Mouse (Mus musculus): ENCODE results near the gene Pif1.
A peak's percentile ranks its signal among the peaks of the same experiment; 100 is the strongest.

Pif1 gene

GRCm38 (mm10) chr9:65593596-65593995 is 6.6 kb downstream of the Pif1 start:
- no peak for DNase-seq (ENCODE audit: low read depth, low spot score)

- no peak for DNase-seq (ENCODE audit: low read depth, low spot score)
Measured at GRCm38 (mm10) chr9:65598765-65599249, 11.8 kb downstream of the Pif1 start.

DNA sequence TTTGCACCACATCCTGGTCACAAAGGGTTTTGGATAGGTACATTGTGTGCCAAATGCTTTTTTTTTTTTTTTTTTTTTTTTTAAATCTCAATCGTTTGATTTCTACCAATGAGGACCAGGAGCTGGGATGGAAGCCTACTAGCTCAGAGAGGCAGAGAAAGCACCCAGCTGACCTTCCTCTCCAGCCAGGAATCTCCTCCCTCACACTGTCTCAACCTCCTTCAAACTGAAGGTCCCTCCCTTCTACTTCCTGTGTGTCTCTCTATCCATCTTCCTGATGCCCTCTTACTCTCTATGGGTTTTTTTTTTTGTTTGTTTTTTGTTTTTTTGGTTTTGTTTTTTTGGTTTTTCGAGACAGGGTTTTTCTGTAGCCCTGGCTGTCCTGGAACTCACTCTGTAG is 14.0 kb downstream of the Pif1 start:
- DNase-seq (ENCODE audit: low read depth, low spot score), result no peak

- DNase-seq (ENCODE audit: low read depth, low spot score), result no peak
Measured at GRCm38 (mm10) chr9:65603401-65604102, 16.6 kb downstream of the Pif1 start.

DNA sequence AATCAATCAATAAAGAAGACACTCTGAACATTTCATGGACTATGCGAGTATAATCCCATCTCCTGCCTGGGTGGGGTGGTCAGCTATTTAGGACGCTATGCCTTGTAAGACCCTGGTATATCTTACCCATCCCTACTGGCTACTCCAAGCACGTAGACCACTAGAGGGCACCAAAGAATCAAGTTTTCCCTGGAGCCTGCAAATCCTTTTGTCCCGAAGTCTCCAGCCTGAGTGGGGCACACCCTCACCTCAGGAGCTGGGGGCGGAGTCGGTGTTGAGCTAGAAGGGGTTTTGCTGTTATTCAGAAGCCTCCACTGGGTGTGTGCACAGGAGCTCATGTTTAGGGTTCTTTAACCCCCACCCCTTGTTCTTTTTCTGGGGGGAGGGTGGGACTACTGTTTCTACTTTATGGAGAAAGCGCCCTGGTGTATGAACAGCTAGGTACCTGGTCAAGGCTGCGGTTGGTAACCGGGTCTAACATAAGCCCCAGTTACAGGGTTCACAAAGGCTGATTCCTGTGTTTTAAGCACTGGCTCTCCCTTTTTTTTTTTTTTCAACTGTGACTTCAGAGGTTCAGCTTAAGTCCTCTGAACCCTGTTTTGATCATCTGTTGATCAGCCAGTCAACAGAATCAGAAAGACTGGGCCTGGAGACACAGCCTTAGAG is 18.6 kb downstream of the Pif1 start:
- peak; percentile 61 for DNase-seq (ENCODE audit: low read depth, low spot score)

DNA sequence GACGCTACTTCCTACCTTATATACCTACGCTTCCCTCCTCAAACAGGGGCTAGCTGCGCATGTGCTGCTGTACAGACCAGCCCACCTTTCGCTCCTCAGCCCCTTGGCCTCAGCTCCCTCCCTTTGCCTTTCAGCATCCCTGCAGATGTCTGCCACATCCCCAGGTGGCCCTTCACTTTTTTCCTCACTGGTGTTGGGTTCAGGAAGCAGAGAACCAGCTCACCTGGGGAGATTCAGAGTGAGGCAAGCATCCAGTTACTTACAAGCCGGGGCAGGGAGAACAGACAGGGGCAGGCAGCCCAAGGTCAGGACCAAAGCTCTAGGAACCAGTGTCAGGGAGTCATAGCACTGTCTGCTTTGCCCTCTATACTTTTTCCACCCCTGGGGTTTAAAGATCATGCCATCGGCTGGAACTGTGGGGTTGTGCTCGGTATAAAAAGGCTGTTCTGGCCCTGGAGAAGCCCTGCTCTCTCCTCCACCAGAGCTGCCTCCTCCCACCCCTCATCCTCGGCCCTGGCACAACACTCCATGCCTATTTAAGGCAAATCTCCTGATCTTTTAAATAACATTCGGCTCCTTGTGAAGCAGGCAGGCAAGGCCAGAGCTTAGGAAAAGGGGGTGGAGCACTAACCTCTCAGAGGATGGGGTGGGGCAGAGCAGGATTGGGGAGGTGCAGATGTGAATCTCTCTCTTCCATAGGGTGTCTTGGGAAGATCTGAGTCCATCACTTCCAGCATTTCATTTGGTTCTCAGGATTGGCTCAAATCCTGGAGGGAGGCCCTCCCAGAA is 19.6 kb downstream of the Pif1 start:
- no peak for DNase-seq (ENCODE audit: low read depth, low spot score)

DNA sequence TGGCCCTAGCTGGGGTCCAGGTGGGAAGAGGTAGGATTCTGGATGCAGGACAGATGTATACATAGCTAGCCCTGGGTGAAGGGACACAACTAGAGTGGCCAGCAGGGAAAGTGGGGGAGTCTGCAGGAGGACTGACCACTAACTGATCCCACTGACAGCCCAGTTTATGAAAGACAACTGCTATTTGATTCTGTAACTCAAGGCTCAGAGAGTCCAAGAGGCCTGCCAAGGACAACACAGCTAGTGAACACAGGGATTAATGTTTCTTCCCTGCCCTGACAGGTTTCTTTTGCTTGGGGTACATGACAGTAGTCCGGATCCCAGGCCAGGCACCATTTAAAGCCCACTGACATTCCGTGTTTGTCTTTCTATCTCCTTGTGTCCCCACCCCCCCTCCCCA is 20.2 kb downstream of the Pif1 start:
- no peak for DNase-seq (ENCODE audit: low read depth, low spot score)

DNA sequence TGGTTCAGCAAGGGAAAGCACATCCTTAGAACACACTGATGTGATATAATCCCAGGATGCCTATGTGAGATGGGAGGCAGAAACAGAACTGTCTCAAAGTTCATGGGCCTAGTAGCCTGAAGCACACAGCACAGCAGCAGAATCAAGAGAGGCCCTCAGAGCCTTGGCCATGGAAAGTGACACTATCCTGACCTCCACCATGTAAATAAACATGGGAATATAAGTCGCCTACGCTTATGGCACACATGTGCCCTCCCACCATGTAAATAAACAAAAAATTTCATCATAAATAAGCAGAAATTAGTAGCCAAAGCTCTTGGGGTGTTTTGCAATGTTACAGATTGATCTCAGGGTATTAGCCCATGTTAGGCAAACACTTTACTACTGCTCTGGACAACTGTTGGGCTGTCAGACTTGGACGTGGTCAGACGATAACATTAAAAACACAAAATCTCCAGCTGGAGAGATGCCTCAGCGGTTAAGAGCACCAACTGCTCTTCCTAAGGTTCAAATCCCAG is 25.1 kb downstream of the Pif1 start:
- no peak for DNase-seq (ENCODE audit: low read depth, low spot score)

- DNase-seq (ENCODE audit: low read depth, low spot score), result no peak
Measured at GRCm38 (mm10) chr9:65613098-65613497, 26.1 kb downstream of the Pif1 start.

DNA sequence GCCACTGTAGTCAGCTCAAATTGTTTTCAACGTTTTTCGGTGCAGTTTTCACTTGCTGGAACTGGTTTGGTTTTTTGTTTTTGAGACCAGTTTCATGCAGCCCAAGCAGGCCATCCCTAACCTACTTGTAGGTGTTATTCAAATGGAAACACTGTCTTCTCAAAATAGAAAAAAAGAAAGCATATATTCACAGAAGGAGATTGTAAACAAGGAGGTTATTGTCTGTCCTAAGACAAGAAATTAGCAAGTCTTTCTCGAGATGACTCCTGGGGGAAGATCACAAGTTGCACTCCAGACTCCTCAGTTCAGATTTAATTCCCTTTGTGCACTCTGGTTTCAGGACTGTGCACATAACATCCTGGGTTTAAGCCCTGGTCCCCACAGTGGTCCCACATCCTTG is 32.4 kb downstream of the Pif1 start:
- DNase-seq (ENCODE audit: low read depth, low spot score), result no peak

DNA sequence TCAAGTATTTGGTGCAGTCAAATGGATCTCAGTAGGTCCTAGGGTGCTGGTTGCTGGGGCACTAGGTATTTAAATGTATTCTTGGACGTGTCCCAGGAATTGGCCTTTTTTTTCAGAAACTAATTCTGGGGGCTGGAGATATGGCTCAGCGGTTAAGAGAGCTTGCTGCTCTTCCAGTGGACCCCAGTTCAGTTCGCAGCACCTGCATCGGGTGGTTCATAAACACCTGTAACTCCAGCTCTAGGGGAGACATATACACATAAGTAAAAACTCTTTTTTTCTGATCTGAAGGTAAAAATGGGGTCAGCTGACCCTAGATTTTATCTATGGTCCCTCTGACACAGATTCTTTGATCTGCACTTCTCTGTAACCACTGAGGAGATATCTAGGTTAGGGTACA is 34.2 kb downstream of the Pif1 start:
- DNase-seq (ENCODE audit: low read depth, low spot score), result no peak

GRCm38 (mm10) chr9:65621666-65622065 is 34.7 kb downstream of the Pif1 start:
- DNase-seq (ENCODE audit: low read depth, low spot score), result no peak

GRCm38 (mm10) chr9:65622826-65623225 is 35.9 kb downstream of the Pif1 start:
- no peak for DNase-seq (ENCODE audit: low read depth, low spot score)

DNA sequence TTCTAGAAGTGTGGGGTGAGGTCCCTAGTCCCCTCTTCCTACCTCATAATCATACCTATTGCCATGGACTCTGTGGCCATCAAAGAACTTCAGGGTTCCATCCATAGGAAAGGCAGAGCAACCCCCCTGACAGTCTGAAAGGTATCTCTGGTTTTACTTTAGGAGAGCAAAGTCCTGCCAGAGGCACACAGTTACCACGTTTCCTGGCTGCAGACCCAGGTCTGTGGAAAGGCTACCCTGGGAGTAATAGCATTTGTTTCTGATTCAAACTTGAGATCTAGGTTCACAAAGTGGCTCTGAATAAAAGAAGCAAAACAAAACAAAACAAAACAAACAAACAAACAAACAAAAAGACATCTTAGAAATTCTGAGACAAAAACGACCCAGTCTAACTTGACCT is 37.3 kb downstream of the Pif1 start:
- DNase-seq (ENCODE audit: low read depth, low spot score), result no peak

DNA sequence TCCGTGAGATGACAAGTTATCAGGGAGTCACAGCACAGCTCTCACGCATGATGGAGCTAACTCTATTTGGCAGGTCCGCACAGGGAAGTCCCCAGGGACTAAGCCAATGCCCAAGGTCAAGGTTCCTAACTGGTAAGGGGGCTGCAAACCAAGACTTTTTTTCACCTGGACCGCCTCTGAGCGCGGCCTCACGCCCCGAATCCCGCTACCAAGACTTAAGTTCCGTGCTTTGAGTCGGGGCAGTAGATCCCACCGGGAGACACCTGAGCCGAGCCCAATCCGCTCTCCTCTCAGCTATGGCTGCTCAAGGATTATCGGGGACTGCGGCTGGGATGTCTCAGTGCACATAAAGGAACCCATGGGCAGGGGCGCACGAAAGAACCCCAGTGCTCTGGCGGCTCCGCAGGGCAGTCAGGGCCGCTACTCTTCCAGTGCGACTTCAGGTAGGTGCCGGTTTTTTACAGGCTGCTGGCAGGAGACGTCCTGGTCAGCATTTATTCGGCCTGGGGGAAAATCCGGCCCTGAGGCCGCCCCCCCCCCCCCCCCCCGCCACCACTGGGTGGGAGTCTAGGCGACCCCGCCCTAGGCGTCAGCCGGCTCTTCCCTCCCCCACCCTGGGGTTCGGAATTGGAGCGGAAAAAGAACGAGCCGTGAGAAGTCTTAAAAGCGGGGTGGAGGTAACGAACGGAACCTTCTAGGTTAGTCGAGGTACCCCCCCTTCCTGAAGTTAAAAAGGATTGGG is 42.2 kb downstream of the Pif1 start, which contains the start of gene Rbpms2:
Rbpms2 (plus strand) TSS at position 624 of the 742 bp plus-strand sequence.
- no peak for DNase-seq (ENCODE audit: low read depth, low spot score)

DNA sequence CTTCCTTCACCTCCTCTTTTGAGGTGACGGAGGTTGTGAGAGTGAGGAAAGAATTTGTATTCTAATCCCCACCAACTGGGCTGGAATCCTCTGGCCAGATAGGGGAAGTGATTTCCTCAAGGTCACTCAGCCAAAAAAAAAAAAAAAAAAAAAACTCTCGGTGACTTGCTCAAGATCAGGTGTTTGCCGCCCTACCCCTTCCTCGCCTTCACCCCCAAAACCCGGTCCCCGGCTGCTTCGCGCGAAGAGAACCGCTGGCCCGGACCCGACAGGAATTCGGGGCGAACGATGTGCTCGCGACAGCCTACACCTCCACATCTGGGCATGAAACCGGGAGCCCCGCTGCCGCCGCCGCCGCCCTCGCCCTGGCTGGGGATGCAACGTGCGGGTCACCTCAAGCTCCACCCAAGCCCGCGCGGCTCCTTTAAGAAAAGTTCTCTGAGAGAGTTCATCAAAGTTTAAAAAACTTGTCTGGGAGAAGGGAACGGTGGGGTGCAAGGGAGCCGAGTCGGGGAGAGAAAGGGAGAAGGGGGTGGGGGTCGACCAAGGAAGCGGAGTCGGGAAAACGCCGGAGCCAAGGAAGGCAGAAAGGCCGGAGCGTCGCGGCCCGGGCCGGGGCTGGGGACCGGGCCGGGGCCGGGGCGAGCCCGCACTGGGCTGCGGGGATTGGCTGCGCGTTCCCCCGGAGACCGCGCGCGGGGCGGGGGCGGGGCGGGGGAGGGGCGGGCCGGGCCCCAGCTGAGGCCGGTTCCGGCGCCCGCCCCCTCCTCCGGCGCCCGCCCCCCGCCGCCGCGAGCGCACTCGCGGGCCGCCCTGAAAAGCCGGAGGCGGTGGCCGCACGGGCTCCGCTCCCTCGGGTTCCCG is 43.0 kb downstream of the Pif1 start:
- no peak for DNase-seq (ENCODE audit: low read depth, low spot score)

DNA sequence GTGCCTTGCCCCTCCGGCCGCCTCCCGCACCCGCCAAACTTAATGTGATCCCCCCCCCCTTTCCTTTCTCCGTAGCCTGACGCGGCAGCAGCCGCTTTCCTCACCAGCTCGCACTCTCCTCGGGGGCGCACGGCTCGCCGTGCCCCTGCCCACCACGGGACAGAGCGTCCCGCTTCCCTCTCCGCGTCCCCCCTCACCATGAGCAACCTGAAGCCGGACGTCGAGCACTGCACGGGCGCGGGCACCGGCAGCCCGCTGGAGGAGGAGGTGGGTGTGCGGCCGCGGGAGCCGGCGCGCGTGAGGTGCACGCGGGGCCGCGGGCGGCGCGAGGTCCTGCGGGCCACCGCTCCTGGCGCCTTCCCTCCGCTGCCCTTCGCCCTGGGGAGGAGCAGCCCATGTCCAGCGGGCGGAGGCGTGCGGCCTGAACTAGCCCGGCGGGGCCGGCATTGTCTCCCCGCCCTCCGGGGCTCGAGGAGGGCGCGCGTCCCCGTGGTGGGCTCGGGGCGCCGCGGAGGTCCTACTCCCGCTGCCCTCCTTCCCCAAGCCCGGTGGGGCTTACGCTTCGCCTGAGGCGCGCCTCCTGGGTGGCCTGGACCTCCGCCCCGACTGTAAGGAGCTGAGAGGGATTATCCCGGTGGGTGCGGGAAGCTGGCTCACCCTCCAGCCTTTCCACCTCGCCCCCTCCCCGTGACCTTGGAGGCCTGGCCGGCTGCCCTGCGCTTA is 43.8 kb downstream of the Pif1 start:
- DNase-seq (ENCODE audit: low read depth, low spot score), result no peak

- no peak for DNase-seq (ENCODE audit: low read depth, low spot score)
Measured at GRCm38 (mm10) chr9:65631354-65632021, 44.5 kb downstream of the Pif1 start.

- no peak for DNase-seq (ENCODE audit: low read depth, low spot score)
Measured at GRCm38 (mm10) chr9:65635766-65636165, 48.8 kb downstream of the Pif1 start.

Measured in telencephalon, adult 2 months (tissue).